Mouse (Mus musculus) liver, embryonic 14.5 days (tissue): ENCODE data around the gene Stk24. TPM values are rescaled to one million over a fixed set of nuclear protein-coding genes. Genes with fewer than 3 reads are reported as not detected.

Source experiments
- ATAC-seq: fragments of 200-750 bp; cut with Nextera tagmentation; 2 replicates; pipeline ENCODE4 v1.8.0; 2017; ENCODE audit warnings: moderate number of reproducible peaks, mild to moderate bottlenecking, moderate library complexity; ENCODE audit not compliant: insufficient read depth
- DNase-seq, 3 experiments: peaks; one replicate each; pipeline ENCODE4 v3.0.0-alpha.2; 2012 to 2013; ENCODE audit warnings: low read depth in 3 of 3, low spot score in 3 of 3
- H3K27ac ChIP-seq: fragments of 300-500 bp; sonication (generic); 2 replicates; pipeline ENCODE4 v1.5.1; 2014; ENCODE audit warnings: moderate library complexity, mild to moderate bottlenecking, control low read depth, inconsistent platforms
- H3K27me3 ChIP-seq: fragments of 300-500 bp; sonication (generic); 2 replicates; pipeline ENCODE4 v1.6.1; 2014; ENCODE audit warnings: mild to moderate bottlenecking, low read length, moderate library complexity; ENCODE audit not compliant: control insufficient read depth, insufficient read depth
- H3K36me3 ChIP-seq: fragments of 300-500 bp; sonication (generic); replicated peaks from 2 replicates; pipeline ENCODE4 v1.6.1; 2014; ENCODE audit warnings: low read depth; ENCODE audit not compliant: control insufficient read depth, insufficient read depth
- H3K4me1 ChIP-seq, 2 experiments: fragments of 200-500 bp in 1 of 2; fragments of 300-500 bp in 1 of 2; sonication (generic) in 1 of 2; replicated peaks; 2 replicates each; pipeline ENCODE4 v1.6.1; 2012 to 2014; ENCODE audit warnings: antibody characterized with exemption in 1 of 2, inconsistent platforms in 1 of 2, low read length in 1 of 2; ENCODE audit not compliant: control insufficient read depth in 2 of 2, insufficient read depth in 2 of 2
- H3K4me2 ChIP-seq: fragments of 300-500 bp; sonication (generic); 2 replicates; pipeline ENCODE4 v1.6.1; 2014; ENCODE audit warnings: low read depth, mild to moderate bottlenecking, control low read depth, moderate library complexity
- H3K4me3 ChIP-seq, 2 experiments: fragments of 200-500 bp in 1 of 2; fragments of 300-500 bp in 1 of 2; sonication (generic) in 1 of 2; 2 replicates each; pipeline ENCODE4 v1.5.1; 2012 to 2014; ENCODE audit warnings: low read depth in 2 of 2, low read length in 2 of 2, mild to moderate bottlenecking in 2 of 2, control low read depth in 1 of 2, inconsistent platforms in 1 of 2, moderate library complexity in 1 of 2; ENCODE audit not compliant: insufficient read depth in 1 of 2
- H3K9ac ChIP-seq: fragments of 300-500 bp; sonication (generic); replicated peaks from 2 replicates; pipeline ENCODE4 v1.6.1; 2014; ENCODE audit warnings: mild to moderate bottlenecking, control low read depth, moderate library complexity
- H3K9me3 ChIP-seq: fragments of 300-500 bp; sonication (generic); 2 replicates; pipeline ENCODE4 v1.6.1; 2016; ENCODE audit warnings: low read length, mixed read lengths; ENCODE audit not compliant: control insufficient read depth
- CTCF ChIP-seq: IDR thresholded peaks from 2 replicates; pipeline ENCODE4 v1.5.1; 2016; ENCODE audit warnings: antibody characterized with exemption, low read depth, control low read depth
- EP300 ChIP-seq: IDR thresholded peaks from 2 replicates; pipeline ENCODE4 v1.6.1; 2016; ENCODE audit warnings: antibody characterized with exemption, low read depth
- WGBS: fragments of 180-500 bp; shearing (Covaris S2); extraction: QIAGEN DNeasy Blood & Tissue Kit; methylation state at CpG from one replicate; pipeline ENCODE4 v1.1.7; 2014; ENCODE audit not compliant: insufficient replicate concordance; 5-methylcytosine and 5-hydroxymethylcytosine counted together
- polyA plus RNA-seq, 2 experiments: library from polyadenylated mRNA; depleted of rRNA in 1 of 2; stranded (reverse) in 1 of 2; unstranded in 1 of 2; fragments of >200 nt; fragmentation: Nextera tagmentation in 1 of 2; extraction: Ambion mirVana in 1 of 2; gene quantifications; 2 replicates each; pipeline versions ENCODE4 v1.2.1 to v1.2.3; 2012 to 2014

Gene Stk24
- polyA plus RNA-seq, 2 experiments: 22.5 to 31.0 TPM

DNA sequence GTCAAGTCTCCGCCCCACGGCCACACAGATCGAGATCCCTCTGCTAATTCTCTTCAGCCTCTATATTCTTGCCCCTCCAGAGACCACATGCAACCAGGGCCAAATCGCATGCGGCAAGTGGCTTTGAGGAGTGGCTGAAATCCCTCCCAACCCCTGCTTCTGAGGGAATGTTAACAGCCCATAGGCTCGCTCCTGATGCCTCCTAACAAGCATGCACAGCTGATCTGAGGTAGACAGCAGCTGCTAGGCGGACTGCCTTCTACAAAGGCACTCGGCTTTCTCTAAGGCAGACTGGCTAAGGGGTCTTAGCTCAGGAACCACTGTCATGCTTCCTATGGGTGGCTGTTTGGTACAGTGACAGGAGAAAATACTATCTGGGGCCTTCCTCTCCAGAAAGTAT lies 20.0 kb downstream of the Stk24 start:
- no peak for DNase-seq
- peaks cover 6% of the 10 kb centered on the region for H3K36me3 ChIP-seq
- TF ChIP-seq CTCF: no peak
- no peak for TF ChIP-seq EP300
- H3K27ac ChIP-seq: peak overlapping the region; percentile 77
- no peaks in the 10 kb centered on the region for H3K9me3 ChIP-seq
- peak overlapping the region; percentile 45 for H3K4me2 ChIP-seq
- 53% methylated on average over 8 of the region's 8 CpGs for WGBS
- no peaks in the 10 kb centered on the region for H3K27me3 ChIP-seq
- no peak overlapping the region for H3K4me3 ChIP-seq
- peaks cover 95 to 99% of the 10 kb centered on the region in 2 experiments for H3K4me1 ChIP-seq
- ATAC-seq: no peak
- H3K9ac ChIP-seq: peak overlapping the region; percentile 31

DNA sequence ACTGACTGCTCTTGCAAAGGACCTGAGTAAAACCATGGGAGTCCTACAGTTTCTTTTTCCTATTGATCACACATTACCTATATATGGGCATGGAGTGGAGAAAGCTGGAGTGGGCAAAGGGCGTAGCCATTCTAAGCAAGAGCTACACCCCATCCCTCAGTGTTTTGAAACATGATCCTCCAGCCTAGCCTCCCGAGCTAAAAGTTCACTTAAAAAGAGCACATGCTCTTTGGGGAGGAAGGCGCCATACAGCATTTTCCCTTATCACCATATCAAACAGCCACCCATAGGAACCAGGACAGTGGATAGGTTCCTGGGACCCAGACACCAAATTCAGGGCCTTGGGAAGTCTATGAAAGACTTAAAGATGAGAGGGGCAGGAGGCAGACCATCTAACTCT lies 20.8 kb downstream of the Stk24 start:
- Histone ChIP-seq H3K36me3 (peaks cover 6% of the 10 kb centered on the region), H3K27ac (peak overlapping the region; percentile 77), H3K27me3 (no peaks in the 10 kb centered on the region), H3K9ac (peak overlapping the region; percentile 52), H3K4me3 (no peak overlapping the region), H3K4me2 (peak overlapping the region; percentile 45), H3K9me3 (no peaks in the 10 kb centered on the region), H3K4me1 (peaks cover 94 to 97% of the 10 kb centered on the region in 2 experiments)
- no peak for DNase-seq
- 22% methylated on average over 3 of the region's 3 CpGs for WGBS
- no peak for TF ChIP-seq EP300
- no peak for TF ChIP-seq CTCF
- no peak for ATAC-seq

DNA sequence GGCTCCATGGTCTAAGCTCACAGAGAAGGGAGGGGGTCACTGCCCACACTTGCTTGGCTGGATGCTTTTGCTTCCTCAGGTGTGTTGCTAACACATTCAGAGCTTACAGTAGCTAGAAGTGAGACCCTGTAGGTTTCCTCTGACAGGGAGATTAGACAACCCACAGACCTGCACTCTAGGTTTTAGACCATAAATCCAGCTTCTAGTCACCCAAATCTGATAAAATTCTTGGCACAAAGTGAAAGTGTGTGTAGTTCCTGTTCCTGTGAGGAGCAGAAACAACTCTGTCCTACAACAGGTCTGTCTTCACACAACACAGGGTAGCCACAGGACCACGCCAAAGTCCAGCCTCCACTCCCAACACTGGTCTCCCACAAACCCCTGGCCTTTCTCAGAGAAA lies 21.5 kb downstream of the Stk24 start:
- Histone ChIP-seq H3K27ac (peak overlapping the region; percentile 77), H3K4me1 (peaks cover 94% of the 10 kb centered on the region in 2 experiments), H3K9ac (peak overlapping the region; percentile 6; the same call in 1 of the 2 replicates), H3K36me3 (peaks cover 2% of the 10 kb centered on the region), H3K4me3 (no peak overlapping the region), H3K9me3 (no peaks in the 10 kb centered on the region), H3K27me3 (no peaks in the 10 kb centered on the region), H3K4me2 (peak overlapping the region; percentile 45)
- ATAC-seq: no peak
- WGBS: 7% methylated on average over 1 of the region's 1 CpGs
- no peak for TF ChIP-seq CTCF
- no peak for TF ChIP-seq EP300
- DNase-seq: no peak

DNA sequence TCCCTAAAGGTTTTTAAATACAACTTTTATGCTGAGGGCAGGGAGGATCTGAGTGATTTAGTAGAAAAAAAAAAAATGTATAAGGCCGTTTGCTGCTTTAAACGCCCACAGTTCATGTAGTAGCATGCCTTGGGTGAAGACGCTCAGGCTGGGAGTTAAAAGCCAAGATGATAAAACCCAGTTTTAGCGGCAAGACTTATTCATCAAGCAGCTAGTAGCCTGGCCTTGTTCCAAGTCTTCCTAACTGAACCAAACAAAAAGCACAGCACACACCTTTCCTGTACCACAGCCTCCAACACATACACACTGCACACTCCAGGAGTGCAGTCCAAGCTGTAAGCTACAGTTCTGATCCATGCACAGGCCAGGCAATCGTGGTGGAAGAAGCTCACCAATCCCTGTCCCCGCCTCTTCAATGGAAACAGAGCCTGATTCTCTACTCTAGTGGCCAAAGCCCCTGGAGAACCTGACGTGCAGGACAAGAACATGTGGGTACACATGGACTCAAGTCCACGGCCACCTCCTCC lies 23.4 kb downstream of the Stk24 start:
- H3K4me2 ChIP-seq: peak overlapping the region; percentile 68
- no peak for TF ChIP-seq CTCF
- no peak for TF ChIP-seq EP300
- H3K27ac ChIP-seq: peak overlapping the region; percentile 77
- H3K27me3 ChIP-seq: no peaks in the 10 kb centered on the region
- peaks cover 2% of the 10 kb centered on the region; the same call in 1 of the 2 replicates for H3K36me3 ChIP-seq
- DNase-seq (no peak), ATAC-seq (no peak)
- 33% methylated on average over 8 of the region's 8 CpGs for WGBS
- no peak overlapping the region for H3K4me3 ChIP-seq
- H3K9me3 ChIP-seq: no peaks in the 10 kb centered on the region
- peak overlapping the region; percentile 61 for H3K9ac ChIP-seq
- H3K4me1 ChIP-seq: peaks cover 95 to 98% of the 10 kb centered on the region in 2 experiments

DNA sequence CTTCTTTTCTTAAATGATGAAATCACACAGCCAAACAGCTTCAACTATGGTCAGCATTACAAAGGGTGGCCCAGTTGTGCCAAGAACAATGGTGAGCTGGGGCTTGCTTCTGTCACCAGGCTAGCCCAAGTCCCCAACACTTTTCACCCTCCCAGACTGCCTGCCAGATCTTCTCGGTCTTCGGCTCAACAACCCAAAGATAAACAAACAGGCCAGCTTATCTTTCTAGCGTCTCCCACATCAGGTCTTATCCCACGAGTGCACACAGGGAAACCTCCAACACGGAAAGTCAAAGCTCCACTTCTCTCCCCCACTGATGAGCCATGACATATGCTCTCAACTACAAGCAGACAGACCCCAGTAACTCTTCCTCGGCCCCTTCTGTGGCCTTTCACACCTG lies 24.1 kb downstream of the Stk24 start:
- no peaks in the 10 kb centered on the region for H3K27me3 ChIP-seq
- DNase-seq: peak; percentile 75 to 88 (median 81)
- TF ChIP-seq CTCF: no peak
- peak; percentile 95 for TF ChIP-seq EP300
- H3K9me3 ChIP-seq: no peaks in the 10 kb centered on the region
- H3K9ac ChIP-seq: peak overlapping the region; percentile 61
- H3K4me3 ChIP-seq: peak overlapping the region; percentile 3 to 20; a peak in 1 of 4 replicates
- WGBS: 8% methylated on average over 6 of the region's 6 CpGs
- H3K4me1 ChIP-seq: peaks cover 93 to 96% of the 10 kb centered on the region in 2 experiments
- H3K36me3 ChIP-seq: no peaks in the 10 kb centered on the region; the same call in 1 of the 2 replicates
- peak overlapping the region; percentile 77 for H3K27ac ChIP-seq
- peak; percentile 89 for ATAC-seq
- peak overlapping the region; percentile 68 for H3K4me2 ChIP-seq
